Mouse (Mus musculus) erythroblast, embryonic 14.5 days (primary cell): Measurements from ENCODE around the gene Gm15737. TPM values are rescaled to one million over a fixed set of nuclear protein-coding genes. Genes with fewer than 3 reads are reported as not detected.

Source experiments
- H3K27me3 ChIP-seq: 2 replicates; pipeline ENCODE4 v1.6.1; 2012; ENCODE audit warnings: inconsistent platforms; ENCODE audit not compliant: control insufficient read depth
- H3K36me3 ChIP-seq: 2 replicates; pipeline ENCODE4 v1.6.1; 2012; ENCODE audit warnings: mild to moderate bottlenecking, inconsistent platforms; ENCODE audit not compliant: control insufficient read depth
- H3K4me1 ChIP-seq: 2 replicates; pipeline ENCODE4 v1.6.1; 2012; ENCODE audit warnings: inconsistent platforms; ENCODE audit not compliant: control insufficient read depth
- H3K4me3 ChIP-seq: replicated peaks from 2 replicates; pipeline ENCODE3; 2012; ENCODE audit warnings: moderate library complexity, mild to moderate bottlenecking, inconsistent platforms
- H3K9me3 ChIP-seq: 2 replicates; pipeline ENCODE4 v1.6.1; 2012; ENCODE audit warnings: low read length, inconsistent platforms, mixed read lengths; ENCODE audit not compliant: control insufficient read depth
- GATA1 ChIP-seq: IDR thresholded peaks from 2 replicates; pipeline ENCODE4 v1.6.1; 2012; ENCODE audit warnings: low read length, inconsistent platforms, mixed read lengths
- TAL1 ChIP-seq: IDR thresholded peaks from 3 replicates; pipeline ENCODE4 v1.6.1; 2012; ENCODE audit warnings: low read length, inconsistent platforms, mixed read lengths
- polyA plus RNA-seq: library from polyadenylated mRNA; stranded (reverse); fragments of >175 nt; gene quantifications from 2 replicates; pipeline ENCODE4 v1.2.3, GENCODE M21; 2012

Gene Gm15737
- polyA plus RNA-seq = not detected in 2 replicates

DNA sequence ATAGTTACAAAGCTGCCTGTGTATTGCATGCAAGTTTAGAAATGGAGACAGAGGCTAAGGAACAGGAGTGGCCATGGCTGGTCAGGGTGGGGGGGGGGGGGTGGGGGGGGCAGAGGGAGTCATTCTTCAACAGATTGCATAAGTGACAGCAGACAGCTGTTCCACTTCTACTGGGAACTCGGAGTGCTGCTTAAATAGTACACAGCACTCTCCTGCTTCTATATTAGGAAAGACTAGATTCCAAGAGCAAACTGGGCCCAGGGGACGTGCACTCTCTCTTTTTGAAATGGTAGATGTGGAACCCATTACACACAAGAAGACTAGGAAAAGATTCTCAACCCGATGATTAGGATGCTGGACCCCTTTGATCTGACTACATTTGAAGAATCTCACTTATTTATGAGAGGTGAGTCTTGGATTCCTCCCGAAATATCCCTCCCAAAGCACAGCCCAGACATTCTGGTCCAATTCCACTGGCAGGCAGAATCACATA is at the start of gene Gm15737:
Gene Gm15737 (plus strand): TSS at position 269 of the 493 bp plus-strand sequence.
- TF ChIP-seq TAL1 = no peak
- no peak for TF ChIP-seq GATA1
- Histone ChIP-seq H3K27me3 (no peaks in the 10 kb centered on the region), H3K4me1 (no peaks in the 10 kb centered on the region), H3K4me3 (no peak within 1 kb of the TSS), H3K9me3 (no peaks in the 10 kb centered on the region), H3K36me3 (no peaks in the 10 kb centered on the region)

DNA sequence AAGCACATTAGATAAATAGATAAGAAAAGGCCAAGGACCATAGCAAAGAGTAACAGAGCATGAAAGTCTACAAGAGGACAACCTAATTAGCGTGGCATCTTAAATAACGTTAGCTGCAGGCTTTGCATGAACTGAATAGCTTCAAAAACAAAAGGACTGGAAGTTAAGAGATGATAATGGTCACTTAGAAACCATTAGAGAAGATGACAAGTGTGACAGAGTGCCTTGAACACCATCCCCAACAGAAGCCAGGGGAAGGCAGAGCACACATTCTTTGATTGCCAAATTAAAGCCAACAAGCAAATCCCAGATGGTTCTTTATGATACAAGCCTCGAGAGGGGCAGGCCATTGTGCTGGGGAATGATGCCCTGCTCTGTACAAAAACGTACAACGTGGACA is 47.6 kb upstream of the Gm15737 start:
- TF ChIP-seq GATA1 = no peak
- TF ChIP-seq TAL1 = no peak
- H3K4me3 ChIP-seq = no peak overlapping the region
- H3K9me3 ChIP-seq = 0 out of 2 replicates have a peak, but pooled peaks cover 2% of the 10 kb centered on the region
- no peaks in the 10 kb centered on the region for H3K36me3 ChIP-seq
- no peaks in the 10 kb centered on the region for H3K4me1 ChIP-seq
- H3K27me3 ChIP-seq = no peaks in the 10 kb centered on the region

GRCm38 (mm10) chr6:92822006-92822405 is 47.2 kb upstream of the Gm15737 start:
- TF ChIP-seq TAL1 (no peak), GATA1 (no peak)
- Histone ChIP-seq H3K4me1 (no peaks in the 10 kb centered on the region), H3K9me3 (0 out of 2 replicates have a peak, but pooled peaks cover 2% of the 10 kb centered on the region), H3K36me3 (no peaks in the 10 kb centered on the region), H3K4me3 (no peak overlapping the region), H3K27me3 (no peaks in the 10 kb centered on the region)

GRCm38 (mm10) chr6:92823991-92824390 is 45.2 kb upstream of the Gm15737 start:
- Histone ChIP-seq H3K9me3 (0 out of 2 replicates have a peak, but pooled peaks cover 2% of the 10 kb centered on the region), H3K4me3 (no peak overlapping the region), H3K36me3 (no peaks in the 10 kb centered on the region), H3K27me3 (no peaks in the 10 kb centered on the region), H3K4me1 (no peaks in the 10 kb centered on the region)
- TF ChIP-seq GATA1 = no peak
- TF ChIP-seq TAL1 = no peak

DNA sequence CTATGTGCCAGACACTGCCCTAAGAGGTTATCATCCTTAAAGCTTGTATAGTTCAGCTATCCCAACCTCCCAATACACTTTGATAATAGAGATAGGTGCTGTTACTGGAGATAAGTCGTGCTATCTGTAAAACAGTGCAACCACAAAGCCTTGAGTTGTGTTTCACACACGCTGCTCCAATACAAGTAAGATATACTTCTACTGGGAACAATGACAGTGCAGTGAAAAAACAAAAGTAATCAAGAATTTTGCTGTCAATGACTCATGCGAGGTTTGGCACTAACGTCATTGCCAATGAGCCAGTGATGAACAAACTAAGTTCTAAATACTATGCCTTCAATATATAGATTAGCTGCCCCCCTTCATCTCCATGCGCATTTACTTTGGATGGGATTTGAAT is 42.6 kb upstream of the Gm15737 start:
- TF ChIP-seq TAL1 (no peak), GATA1 (no peak)

GRCm38 (mm10) chr6:92827360-92827759 is 41.8 kb upstream of the Gm15737 start:
- no peak for TF ChIP-seq GATA1
- no peak for TF ChIP-seq TAL1
- H3K4me3 ChIP-seq = no peak overlapping the region
- no peaks in the 10 kb centered on the region for H3K4me1 ChIP-seq
- 0 out of 2 replicates have a peak, but pooled peaks cover 2% of the 10 kb centered on the region for H3K9me3 ChIP-seq
- H3K36me3 ChIP-seq = no peaks in the 10 kb centered on the region
- H3K27me3 ChIP-seq = no peaks in the 10 kb centered on the region

More for the DNA sequence above, 42.6 kb upstream of the Gm15737 start:
- Histone ChIP-seq H3K4me3 (no peak overlapping the region), H3K4me1 (no peaks in the 10 kb centered on the region), H3K9me3 (0 out of 2 replicates have a peak, but pooled peaks cover 2% of the 10 kb centered on the region), H3K27me3 (no peaks in the 10 kb centered on the region), H3K36me3 (no peaks in the 10 kb centered on the region)

- H3K36me3 ChIP-seq = no peaks in the 10 kb centered on the region
- H3K4me1 ChIP-seq = no peaks in the 10 kb centered on the region
- no peak for TF ChIP-seq GATA1
- TF ChIP-seq TAL1 = no peak
- H3K9me3 ChIP-seq = no peaks in the 10 kb centered on the region
- H3K27me3 ChIP-seq = no peaks in the 10 kb centered on the region
- no peak overlapping the region for H3K4me3 ChIP-seq
Measured at GRCm38 (mm10) chr6:92829148-92829547, 40.0 kb upstream of the Gm15737 start.

DNA sequence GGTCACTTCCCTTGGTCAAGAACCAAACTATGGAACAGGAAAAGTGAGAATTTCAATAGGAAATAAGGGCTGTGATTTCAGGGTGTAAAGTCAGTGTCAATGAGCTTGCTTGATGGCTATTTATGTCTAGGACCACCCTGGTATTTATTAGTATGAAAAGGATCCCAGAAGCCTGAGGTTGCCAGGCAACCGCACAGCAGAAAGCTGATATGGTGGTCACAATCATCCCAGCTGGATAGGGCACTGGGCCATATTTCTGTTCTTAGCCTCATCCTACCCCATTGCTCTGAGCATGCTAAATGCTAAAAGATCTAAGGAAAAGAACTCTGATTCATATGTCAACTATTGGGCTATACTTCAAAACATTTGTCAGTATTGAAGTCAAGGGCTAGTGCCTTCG is 38.1 kb upstream of the Gm15737 start:
- no peak for TF ChIP-seq GATA1
- no peak for TF ChIP-seq TAL1
- Histone ChIP-seq H3K4me1 (no peaks in the 10 kb centered on the region), H3K27me3 (no peaks in the 10 kb centered on the region), H3K9me3 (no peaks in the 10 kb centered on the region), H3K4me3 (no peak overlapping the region), H3K36me3 (no peaks in the 10 kb centered on the region)

DNA sequence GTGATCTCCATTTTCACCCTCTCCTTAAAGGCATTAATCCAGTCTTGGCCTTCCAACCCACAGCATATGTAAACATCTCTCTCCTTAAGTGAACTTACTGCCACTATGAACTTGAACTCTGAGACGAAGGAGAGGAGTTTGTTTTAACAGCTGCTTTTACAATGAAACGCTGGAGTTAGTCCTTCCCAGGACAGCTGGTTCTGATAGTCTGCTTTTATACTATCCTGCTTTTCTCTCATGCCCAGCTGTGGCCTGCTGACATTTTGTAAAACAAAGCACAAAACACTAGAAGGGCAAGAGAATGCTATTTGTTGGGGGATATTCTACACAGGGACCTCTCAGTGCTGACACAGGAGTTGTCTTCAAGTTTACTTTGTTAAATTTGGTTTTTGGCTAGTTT is 27.2 kb upstream of the Gm15737 start:
- no peak overlapping the region for H3K4me3 ChIP-seq
- no peaks in the 10 kb centered on the region for H3K4me1 ChIP-seq
- TF ChIP-seq GATA1 (no peak), TAL1 (no peak)
- H3K36me3 ChIP-seq = no peaks in the 10 kb centered on the region
- no peaks in the 10 kb centered on the region for H3K27me3 ChIP-seq
- H3K9me3 ChIP-seq = no peaks in the 10 kb centered on the region

DNA sequence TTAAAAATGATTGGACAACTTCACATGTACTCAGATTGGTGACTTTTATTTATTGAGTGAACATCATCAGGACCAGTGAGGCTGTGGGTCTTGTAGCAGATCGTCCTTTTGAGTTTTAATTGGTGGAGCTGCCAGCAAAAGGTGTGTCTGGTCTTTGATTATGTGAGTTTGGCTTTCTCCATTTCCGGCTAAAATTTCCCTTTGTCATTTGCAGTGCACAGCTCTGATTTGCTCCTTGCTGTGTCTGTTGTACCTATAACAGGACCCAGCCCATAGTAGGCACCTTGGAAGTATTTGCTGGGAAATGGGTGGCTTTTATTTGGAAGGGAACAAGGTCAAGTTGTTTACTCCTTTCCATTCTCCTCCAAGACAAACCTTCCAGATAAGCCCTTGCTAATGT is 25.7 kb upstream of the Gm15737 start:
- no peaks in the 10 kb centered on the region for H3K4me1 ChIP-seq
- H3K9me3 ChIP-seq = no peaks in the 10 kb centered on the region
- no peaks in the 10 kb centered on the region for H3K27me3 ChIP-seq
- no peak for TF ChIP-seq TAL1
- no peak for TF ChIP-seq GATA1
- H3K4me3 ChIP-seq = no peak overlapping the region
- no peaks in the 10 kb centered on the region for H3K36me3 ChIP-seq
